Mouse (Mus musculus) layer of hippocampus, adult 2 months (tissue): ENCODE results near the gene Taf5. TPM values are rescaled to one million over a fixed set of nuclear protein-coding genes. Genes with fewer than 3 reads are reported as not detected.

Experiments used
- DNase-seq, 2 experiments: peaks; one replicate each; pipeline ENCODE4 v3.0.0; 2022; ENCODE audit warnings: low spot score in 2 of 2
- H3K27ac ChIP-seq: fragments of 200-600 bp; 2 replicates; pipeline ENCODE4 v1.8.1; 2022
- H3K4me3 ChIP-seq: fragments of 200-600 bp; 2 replicates; pipeline ENCODE4 v1.8.1; 2022; ENCODE audit warnings: mild to moderate bottlenecking
- CTCF ChIP-seq: fragments of 200-600 bp; conservative IDR thresholded peaks from 2 replicates; pipeline ENCODE4 v1.8.1; 2022; ENCODE audit warnings: antibody characterized with exemption, mild to moderate bottlenecking, moderate library complexity
- total RNA-seq, 2 experiments: library from RNA; stranded (reverse); gene quantifications; 2 replicates each; pipeline ENCODE4 v1.2.3; 2021

Taf5 gene
- total RNA-seq, 2 experiments from 2014 or later = 5.2 to 5.6 TPM

DNA sequence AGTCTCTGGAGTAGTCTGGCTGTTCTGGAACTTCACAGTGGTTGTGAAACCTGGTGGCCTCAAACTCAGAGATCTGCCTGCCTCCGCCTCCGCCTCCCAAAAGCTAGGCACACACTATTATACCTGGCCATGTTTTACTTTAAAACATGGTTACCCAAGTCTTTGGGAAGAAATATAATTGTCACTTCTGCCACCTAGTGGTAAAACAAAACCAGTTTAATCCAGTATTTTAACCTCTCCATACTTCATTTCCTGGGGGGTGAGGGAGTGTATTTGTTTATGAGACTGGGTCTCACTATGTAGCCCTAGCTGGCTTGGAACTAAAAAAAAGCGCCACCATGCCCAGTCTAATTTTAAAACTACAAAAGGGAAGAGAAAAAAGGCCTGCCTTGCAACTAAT, 23.9 kb upstream of the Taf5 start:
- H3K4me3 ChIP-seq = no peak overlapping the region
- no peak for DNase-seq
- H3K27ac ChIP-seq = no peak overlapping the region
- TF ChIP-seq CTCF = peak; percentile 75

DNA sequence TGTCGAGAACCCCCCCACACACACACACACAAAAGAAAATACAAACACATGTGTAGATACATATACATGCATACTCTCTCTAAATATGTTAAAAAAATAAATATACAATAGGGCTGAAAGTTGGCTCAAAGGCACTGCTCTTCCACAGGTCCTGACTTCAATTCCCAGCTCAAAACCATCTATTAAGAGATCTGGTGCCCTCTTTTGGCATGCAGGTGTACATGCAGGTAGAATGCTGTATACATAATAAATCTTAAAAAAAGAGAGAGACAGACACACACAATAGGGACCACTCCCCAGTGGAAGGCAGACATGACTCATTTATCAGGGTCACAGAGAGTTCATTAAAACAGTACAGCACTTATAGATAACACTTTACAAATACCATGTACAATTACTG, 21.2 kb upstream of the Taf5 start:
- DNase-seq = no peak
- Histone ChIP-seq H3K4me3 (no peak overlapping the region), H3K27ac (no peak overlapping the region)
- peak; percentile 60 for TF ChIP-seq CTCF

DNA sequence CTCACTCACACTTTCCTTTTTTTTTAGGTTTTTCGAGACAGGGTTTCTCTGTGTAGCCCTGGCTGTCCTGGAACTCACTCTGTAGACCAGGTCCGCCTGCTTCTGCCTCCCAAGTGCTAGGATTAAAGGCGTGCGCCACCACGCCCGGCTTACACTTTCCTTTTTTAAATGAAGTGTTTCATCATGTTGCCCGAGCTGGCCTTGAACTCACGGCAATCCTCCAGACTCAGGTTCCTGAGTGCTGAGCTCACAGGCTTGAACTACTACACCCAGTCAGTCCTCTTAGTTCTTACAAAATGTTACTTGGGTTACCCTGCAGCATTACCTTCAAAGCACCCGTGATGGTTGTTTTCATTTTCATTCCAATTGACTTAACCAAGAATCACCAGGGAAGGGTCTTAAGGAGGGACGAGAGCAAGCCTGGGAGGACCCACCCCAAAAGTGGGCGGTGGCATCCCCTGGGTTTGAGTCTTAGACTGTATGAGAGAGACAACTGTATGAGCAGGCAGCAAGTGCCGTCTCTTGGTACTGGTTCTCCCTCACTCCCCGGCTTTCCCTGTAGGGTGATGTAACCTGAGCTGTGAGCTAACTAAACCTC, 20.2 kb upstream of the Taf5 start:
- TF ChIP-seq CTCF = no peak
- no peak overlapping the region for H3K27ac ChIP-seq
- DNase-seq = no peak
- no peak overlapping the region for H3K4me3 ChIP-seq

DNA sequence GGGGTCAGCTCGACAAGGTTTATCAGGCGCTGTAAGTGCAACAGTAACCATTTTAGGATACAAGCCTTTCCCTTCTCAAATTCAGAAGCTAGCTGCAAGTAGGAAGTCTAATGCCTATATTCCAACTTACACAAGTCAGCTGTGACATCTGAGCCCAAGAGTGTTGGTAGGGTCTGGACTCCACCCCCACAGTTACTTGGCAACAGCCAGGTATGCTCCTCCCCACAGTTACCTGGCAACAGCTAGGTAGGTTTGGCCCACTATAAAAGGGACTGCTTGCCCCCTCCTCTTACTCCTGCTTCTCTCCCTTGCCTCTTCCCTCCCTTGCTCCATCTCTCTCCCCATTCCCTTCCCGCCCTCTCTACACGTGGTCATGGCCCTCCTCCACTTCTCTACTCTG, 18.5 kb upstream of the Taf5 start:
- no peak for TF ChIP-seq CTCF
- H3K27ac ChIP-seq = no peak overlapping the region
- no peak for DNase-seq
- no peak overlapping the region; the same call in 1 of the 2 replicates for H3K4me3 ChIP-seq

DNA sequence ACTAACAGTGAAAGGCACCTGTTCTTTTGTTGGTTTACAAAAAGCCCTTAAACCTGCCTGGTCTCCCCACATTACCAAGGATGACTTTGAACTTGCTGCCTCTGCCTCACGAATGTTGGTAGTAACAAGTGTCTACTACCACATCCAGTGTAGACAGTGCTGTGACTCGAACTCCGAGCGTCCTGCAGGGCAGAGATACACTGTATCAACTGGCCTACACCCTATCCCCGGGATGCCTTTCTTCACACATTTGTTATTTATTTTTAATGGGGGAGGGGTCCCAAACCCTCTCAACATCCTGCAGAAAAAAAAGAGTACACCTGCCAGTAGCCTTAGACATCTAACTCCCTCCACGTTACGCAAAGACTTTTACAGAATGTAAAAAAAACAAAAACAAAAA, 17.7 kb upstream of the Taf5 start:
- TF ChIP-seq CTCF = no peak
- H3K27ac ChIP-seq = no peak overlapping the region
- DNase-seq = no peak
- peak overlapping the region; percentile 71 for H3K4me3 ChIP-seq

DNA sequence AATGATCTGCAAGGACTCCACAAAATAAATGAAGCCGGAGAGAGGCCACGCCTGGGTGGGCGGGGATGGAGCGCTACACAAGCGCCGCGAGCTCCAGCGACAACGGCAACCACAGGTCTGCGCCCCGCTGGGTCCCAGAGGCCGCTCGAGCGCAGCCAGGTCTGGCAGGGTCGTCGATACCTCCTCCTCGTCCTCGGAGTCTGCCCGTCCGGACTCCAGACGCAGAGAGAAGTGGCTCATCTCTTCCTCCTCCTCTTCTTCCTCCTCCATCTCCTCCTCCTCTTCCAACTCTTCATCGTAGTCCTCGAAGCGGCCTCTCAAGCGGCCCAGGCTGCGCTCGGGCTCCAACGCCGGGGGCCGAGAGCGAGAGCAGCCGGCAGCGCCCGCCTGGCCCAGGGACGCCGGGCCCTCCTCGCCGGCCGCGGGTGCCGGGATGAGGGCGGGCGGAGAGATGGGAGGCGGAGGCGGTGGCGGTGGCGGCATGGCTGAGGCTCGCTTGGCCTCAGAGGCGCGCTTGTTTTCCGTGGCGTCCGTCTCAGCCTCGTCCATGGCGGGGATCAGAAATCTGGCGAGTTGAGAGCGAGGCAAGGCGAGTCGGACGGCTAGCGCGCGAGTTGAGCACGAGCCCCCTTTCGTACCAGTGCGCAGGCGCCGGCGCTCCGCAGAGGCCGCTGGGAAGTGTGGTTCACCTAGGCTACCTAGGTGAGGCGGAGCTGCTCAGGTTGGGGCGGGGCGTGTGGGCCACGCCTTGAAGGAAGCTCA, 17.1 kb upstream of the Taf5 start, which contains the start of gene Pcgf6:
TSS of gene Pcgf6 (minus strand) at position 636 of the 762 bp plus-strand sequence.
- TF ChIP-seq CTCF = peak; percentile 23
- peak within 1 kb of the TSS; percentile 92 for H3K27ac ChIP-seq
- peak within 1 kb of the TSS; percentile 71 for H3K4me3 ChIP-seq
- DNase-seq = peak; percentile 78 to 85

DNA sequence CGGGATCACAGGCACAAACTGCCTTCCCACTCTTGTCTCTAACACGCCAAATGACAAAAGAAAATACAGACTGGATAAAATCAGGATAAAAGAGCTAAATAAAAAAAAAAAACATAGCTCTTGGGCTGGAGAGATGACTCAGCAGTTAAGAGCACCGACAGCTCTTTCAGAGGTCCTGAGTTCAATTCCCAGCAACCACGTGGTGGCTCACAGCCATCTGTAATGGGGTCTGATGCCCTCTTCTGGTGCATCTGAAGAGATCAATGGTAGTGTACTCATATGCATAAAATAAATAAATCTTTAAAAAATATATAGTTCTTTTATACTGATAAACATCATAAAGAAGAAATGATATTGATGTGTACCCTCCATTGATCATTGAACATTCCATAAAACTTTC, 14.6 kb upstream of the Taf5 start:
- DNase-seq = no peak
- Histone ChIP-seq H3K27ac (no peak overlapping the region), H3K4me3 (no peak overlapping the region)
- TF ChIP-seq CTCF = no peak

DNA sequence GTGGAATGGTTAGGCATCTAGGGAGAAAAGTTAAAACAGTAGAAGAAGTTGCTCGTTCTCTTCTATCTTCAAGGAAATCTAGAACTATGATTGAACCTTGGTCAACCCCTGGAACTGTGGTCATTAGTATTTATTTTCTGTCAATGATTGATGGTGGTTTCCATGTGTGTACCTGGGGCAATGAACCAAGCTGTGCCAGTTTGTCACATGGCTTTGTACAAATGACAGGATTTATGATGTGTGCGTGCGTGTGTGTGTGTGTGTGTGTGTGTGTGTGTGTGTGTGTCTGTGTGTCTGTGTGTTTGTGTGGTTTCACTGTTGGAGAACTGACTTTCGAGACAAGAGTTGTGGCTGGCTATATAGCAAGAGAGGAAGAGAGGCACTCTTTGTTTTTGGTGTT, 14.1 kb upstream of the Taf5 start:
- Histone ChIP-seq H3K27ac (no peak overlapping the region), H3K4me3 (no peak overlapping the region)
- no peak for DNase-seq
- no peak for TF ChIP-seq CTCF

DNA sequence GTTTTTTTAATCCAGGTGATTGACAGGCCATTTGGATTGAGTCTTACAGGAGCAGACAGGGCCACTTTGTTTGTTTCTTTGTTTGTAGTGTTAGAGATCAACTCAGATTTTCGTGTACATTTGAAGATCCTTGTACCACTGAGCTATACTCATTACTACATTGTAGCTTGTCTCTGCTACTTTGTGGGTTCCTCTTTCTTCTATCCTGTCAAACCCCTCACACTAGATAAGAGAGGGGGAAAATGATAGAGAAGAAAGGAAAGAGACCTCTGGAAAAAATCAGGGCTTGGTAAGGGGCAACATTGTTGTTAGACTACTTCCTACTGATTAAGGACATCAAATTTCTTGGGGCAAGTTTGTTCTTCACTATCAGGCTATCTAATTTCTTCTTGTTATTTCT, 9.9 kb upstream of the Taf5 start:
- Histone ChIP-seq H3K27ac (no peak overlapping the region), H3K4me3 (no peak overlapping the region)
- no peak for DNase-seq
- TF ChIP-seq CTCF = no peak

DNA sequence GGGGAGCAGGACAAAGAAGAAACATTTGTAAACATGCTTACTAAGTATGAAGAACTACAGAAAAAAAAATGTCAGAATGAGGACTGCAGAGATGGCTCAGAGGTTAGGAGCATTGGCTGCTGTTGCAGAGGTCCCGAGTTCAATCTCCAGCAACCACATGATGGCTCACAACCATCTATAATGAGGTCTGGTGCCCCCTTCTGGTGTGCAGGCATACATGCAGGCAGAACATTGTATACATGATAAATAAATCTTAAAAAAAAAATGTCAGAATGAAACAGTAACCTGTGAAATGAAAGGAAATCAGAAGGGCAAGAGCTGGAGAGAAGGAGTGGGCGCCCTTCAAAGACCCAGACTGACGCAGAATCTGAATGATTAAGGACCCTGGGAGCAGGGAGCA, 1.7 kb upstream of the Taf5 start:
- Histone ChIP-seq H3K4me3 (no peak overlapping the region), H3K27ac (no peak overlapping the region)
- TF ChIP-seq CTCF = peak; percentile 62
- no peak for DNase-seq

DNA sequence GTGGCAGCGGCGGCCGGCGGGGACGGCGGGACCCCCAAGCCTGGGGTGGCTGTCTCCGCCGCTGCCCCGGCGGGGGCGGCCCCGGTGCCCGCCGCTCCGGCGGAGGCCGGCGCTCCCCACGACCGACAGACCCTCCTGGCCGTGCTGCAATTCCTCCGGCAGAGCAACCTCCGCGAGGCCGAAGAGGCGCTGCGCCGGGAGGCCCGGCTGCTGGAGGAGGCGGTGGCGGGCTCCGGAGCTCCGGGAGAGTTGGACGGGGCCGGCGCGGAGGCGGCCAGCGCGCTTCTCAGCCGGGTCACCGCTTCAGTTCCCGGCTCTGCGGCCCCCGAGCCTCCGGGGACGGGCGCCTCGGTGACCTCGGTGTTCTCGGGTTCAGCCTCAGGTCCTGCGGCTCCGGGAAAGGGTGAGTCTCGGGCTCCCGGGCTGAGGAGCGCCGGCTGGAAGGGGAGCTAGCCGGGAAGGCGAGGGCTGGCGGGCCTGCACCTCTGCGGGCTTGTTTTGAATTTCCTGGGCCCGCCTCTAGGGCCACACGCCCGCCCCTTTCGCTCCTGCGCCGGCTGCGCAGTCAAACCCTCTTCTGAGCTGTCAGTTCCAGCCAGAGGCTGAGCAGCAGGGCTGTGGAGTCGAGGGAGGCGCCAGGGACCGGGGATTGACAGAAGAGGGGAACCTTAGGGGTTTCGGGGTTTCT, 522 bp downstream of the Taf5 start:
- H3K27ac ChIP-seq = peak overlapping the region; percentile 91
- peak; percentile 61 for TF ChIP-seq CTCF

DNA sequence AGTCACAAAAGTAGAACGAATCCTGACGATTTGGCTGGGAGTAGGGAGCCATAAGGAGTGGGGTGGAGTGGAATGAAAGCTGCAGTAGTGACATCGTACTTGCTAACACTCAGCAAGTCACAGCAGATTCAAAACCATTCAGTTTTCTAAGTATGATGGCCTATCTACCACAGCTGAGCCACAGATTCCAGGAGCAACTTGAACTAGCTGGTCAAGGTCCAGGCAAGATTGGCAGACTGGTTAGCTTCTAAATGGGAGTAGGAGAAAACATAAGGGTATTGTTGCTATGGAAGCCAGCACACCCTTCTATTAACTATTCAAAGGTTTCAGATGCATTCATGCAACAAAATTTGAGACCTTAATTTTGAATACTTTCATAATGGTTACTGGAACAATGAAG, 20.7 kb downstream of the Taf5 start:
- H3K4me3 ChIP-seq = peak overlapping the region; percentile 76
- H3K27ac ChIP-seq = peak overlapping the region; percentile 23; the same call in 1 of the 2 replicates
- DNase-seq = no peak
- TF ChIP-seq CTCF = no peak

More for the DNA sequence above, 522 bp downstream of the Taf5 start:
- DNase-seq = peak; percentile 81 to 85
- H3K4me3 ChIP-seq = peak overlapping the region; percentile 97
